Mouse (Mus musculus): ENCODE measurements around the gene Gm27029. TPM values are rescaled to one million over a fixed set of nuclear protein-coding genes. Genes with fewer than 3 reads are reported as not detected.
"Not testable (repeated sequence)": the region's sequence is repeated elsewhere in the genome, so short reads cannot be mapped to it uniquely, and the experiment has no call there.

Gene Gm27029
- total RNA-seq, 2 experiments from 2014 or later = 3.2 to 11.2 TPM

- intact Hi-C loops (cut with DNase I) = no loop called here
Observed at GRCm38 (mm10) chr11:101431327-101431726, 6.7 kb upstream of the Gm27029 start.

GRCm38 (mm10) chr11:101426165-101426564 lies 1.6 kb upstream of the Gm27029 start:
- no peak for DNase-seq
- intact Hi-C loops (cut with DNase I) = no loop called here

More at GRCm38 (mm10) chr11:101431327-101431726, 6.7 kb upstream of the Gm27029 start:
- DNase-seq = no peak

GRCm38 (mm10) chr11:101424925-101425813 lies 573 bp upstream of the Gm27029 start, which contains the start of the genes Rundc1 and Ptges3l:
TSS of gene Rundc1 (plus strand) at chr11:101425085.
TSS of gene Ptges3l (minus strand) at chr11:101425333.
- intact Hi-C loops (cut with DNase I) = no loop called here
- peak; percentile 99 to 100 for DNase-seq

- intact Hi-C loops (cut with DNase I) = no loop called here
- DNase-seq = no peak
Observed at GRCm38 (mm10) chr11:101420148-101420547, 4.4 kb downstream of the Gm27029 start.

- no peak for DNase-seq
- intact Hi-C loops (cut with DNase I) = no loop called here
Observed at GRCm38 (mm10) chr11:101419610-101420009, 5.0 kb downstream of the Gm27029 start.

GRCm38 (mm10) chr11:101418991-101419390 lies 5.6 kb downstream of the Gm27029 start:
- DNase-seq = no peak

GRCm38 (mm10) chr11:101417101-101417855 lies 7.3 kb downstream of the Gm27029 start, which contains the start of gene Aarsd1:
TSS of gene Aarsd1 (minus strand) at chr11:101417615.
- intact Hi-C loops (cut with DNase I) = no loop called here
- peak; percentile 89 to 94 for DNase-seq

More at GRCm38 (mm10) chr11:101418991-101419390, 5.6 kb downstream of the Gm27029 start:
- intact Hi-C loops (cut with DNase I) = no loop called here

- no peak for DNase-seq
- intact Hi-C loops (cut with DNase I) = no loop called here
Observed at GRCm38 (mm10) chr11:101416433-101417100, 8.0 kb downstream of the Gm27029 start.

- intact Hi-C loops (cut with DNase I) = no loop called here
- no peak for DNase-seq
Observed at GRCm38 (mm10) chr11:101415306-101415705, 9.3 kb downstream of the Gm27029 start.

GRCm38 (mm10) chr11:101395110-101395509 lies 29.5 kb downstream of the Gm27029 start:
- intact Hi-C loops (cut with DNase I) = loop anchor here (1.0 to 5.0 kb wide), 3 partner anchors 40 to 183 kb away; no protein-coding TSS in a partner anchor
- DNase-seq = peak; percentile 80 to 88

- intact Hi-C loops (cut with DNase I) = no loop called here
- no peak for DNase-seq
Observed at GRCm38 (mm10) chr11:101381817-101382216, 42.8 kb downstream of the Gm27029 start.

GRCm38 (mm10) chr11:101378926-101379325 lies 45.7 kb downstream of the Gm27029 start:
- intact Hi-C loops (cut with DNase I) = no loop called here
- no peak for DNase-seq

GRCm38 (mm10) chr11:101378196-101378595 lies 46.4 kb downstream of the Gm27029 start:
- DNase-seq; intact Hi-C loops (cut with DNase I): not testable (repeated sequence)

GRCm38 (mm10) chr11:101374421-101374938 lies 50.1 kb downstream of the Gm27029 start:
- no peak for DNase-seq
- intact Hi-C loops (cut with DNase I) = no loop called here

- DNase-seq = no peak
- intact Hi-C loops (cut with DNase I) = no loop called here
Observed at GRCm38 (mm10) chr11:101370141-101370540, 54.5 kb downstream of the Gm27029 start.

GRCm38 (mm10) chr11:101367326-101367935 lies 57.2 kb downstream of the Gm27029 start, which contains the start of gene G6pc:
TSS of gene G6pc (plus strand) at chr11:101367561.
- intact Hi-C loops (cut with DNase I) = no loop called here
- no peak for DNase-seq

GRCm38 (mm10) chr11:101364531-101364931 lies 60.1 kb downstream of the Gm27029 start:
- intact Hi-C loops (cut with DNase I) = loop anchor here (5.0 kb wide), 1 partner anchor 37 kb away; the partner anchor contains the start of gene Aoc2
- DNase-seq = no peak

- intact Hi-C loops (cut with DNase I) = loop anchor here (5.0 kb wide), 1 partner anchor 33 kb away; the partner anchor contains the start of gene Aoc2
- DNase-seq = peak in 1 of 2 experiments; percentile 27
Observed at GRCm38 (mm10) chr11:101360651-101361113, 63.9 kb downstream of the Gm27029 start.

GRCm38 (mm10) chr11:101359776-101360175 lies 64.8 kb downstream of the Gm27029 start:
- DNase-seq = peak in 1 of 2 experiments; percentile 9

More at GRCm38 (mm10) chr11:101359776-101360175, 64.8 kb downstream of the Gm27029 start:
- intact Hi-C loops (cut with DNase I) = loop anchor here (5.0 kb wide), 1 partner anchor 32 kb away; the partner anchor contains the start of gene Aoc2

Data from heart, postnatal 14 days (tissue).